Mouse (Mus musculus) heart, postnatal 0 days (tissue): Measurements from ENCODE around the gene 2310022A10Rik. TPM values are rescaled to one million over a fixed set of nuclear protein-coding genes. Genes with fewer than 3 reads are reported as not detected.

Experiments used
- ATAC-seq: fragments of 200-750 bp; cut with Nextera tagmentation; 2 replicates; pipeline ENCODE4 v1.8.0; 2017; ENCODE audit warnings: low read depth, moderate number of reproducible peaks, moderate library complexity; ENCODE audit not compliant: insufficient read depth
- DNase-seq: peaks from one replicate; pipeline ENCODE4 v3.0.0-alpha.2; 2016; ENCODE audit warnings: low spot score
- H3K27ac ChIP-seq: fragments of 300-500 bp; sonication (generic); 2 replicates; pipeline ENCODE4 v1.5.1; 2014; ENCODE audit warnings: low read depth, mild to moderate bottlenecking
- H3K27me3 ChIP-seq: fragments of 300-500 bp; sonication (generic); 2 replicates; pipeline ENCODE4 v1.6.1; 2014; ENCODE audit warnings: low read length, mixed read lengths; ENCODE audit not compliant: control insufficient read depth, insufficient read depth
- H3K36me3 ChIP-seq: fragments of 300-500 bp; sonication (generic); replicated peaks from 2 replicates; pipeline ENCODE4 v1.6.1; 2014; ENCODE audit warnings: low read length, mixed read lengths; ENCODE audit not compliant: control insufficient read depth, insufficient read depth
- H3K4me1 ChIP-seq: fragments of 300-500 bp; sonication (generic); 2 replicates; pipeline ENCODE4 v1.6.1; 2014; ENCODE audit warnings: antibody characterized with exemption; ENCODE audit not compliant: control insufficient read depth, insufficient read depth
- H3K4me2 ChIP-seq: fragments of 300-500 bp; sonication (generic); 2 replicates; pipeline ENCODE4 v1.6.1; 2014; ENCODE audit warnings: low read depth, mild to moderate bottlenecking, low read length, moderate library complexity
- H3K4me3 ChIP-seq: fragments of 300-500 bp; sonication (generic); 2 replicates; pipeline ENCODE4 v1.5.1; 2014; ENCODE audit warnings: low read depth, low read length
- H3K9ac ChIP-seq: fragments of 300-500 bp; sonication (generic); replicated peaks from 2 replicates; pipeline ENCODE4 v1.6.1; 2014; ENCODE audit warnings: low read depth, low read length, mixed read lengths
- H3K9me3 ChIP-seq: fragments of 300-500 bp; sonication (generic); replicated peaks from 2 replicates; pipeline ENCODE4 v1.6.1; 2016; ENCODE audit warnings: low read length; ENCODE audit not compliant: control insufficient read depth
- CTCF ChIP-seq: IDR thresholded peaks from 2 replicates; pipeline ENCODE4 v1.5.1; 2016; ENCODE audit warnings: antibody characterized with exemption, control low read depth, low read depth
- EP300 ChIP-seq: IDR thresholded peaks from 2 replicates; pipeline ENCODE4 v1.6.1; 2016; ENCODE audit warnings: antibody characterized with exemption, low read depth
- WGBS: fragments of 180-500 bp; shearing (Covaris S2); extraction: QIAGEN DNeasy Blood & Tissue Kit; methylation state at CpG from one replicate; pipeline ENCODE4 v1.1.7; 2014; 5-methylcytosine and 5-hydroxymethylcytosine counted together
- polyA plus RNA-seq: library from polyadenylated mRNA; unstranded; fragments of >200 nt; fragmentation: Nextera tagmentation; extraction: Ambion mirVana; gene quantifications from 2 replicates; pipeline ENCODE4 v1.2.1, GENCODE M21; 2015
- total RNA-seq: library from RNA; depleted of rRNA; stranded (reverse); fragments of >200 nt; gene quantifications from 2 replicates; pipeline ENCODE4 v1.2.3, GENCODE M21; 2014; ENCODE audit warnings: low replicate concordance

The 2310022A10Rik gene
- total and polyA plus RNA-seq, 2 experiments from 2014 or later = 3.8 to 39.7 TPM

DNA sequence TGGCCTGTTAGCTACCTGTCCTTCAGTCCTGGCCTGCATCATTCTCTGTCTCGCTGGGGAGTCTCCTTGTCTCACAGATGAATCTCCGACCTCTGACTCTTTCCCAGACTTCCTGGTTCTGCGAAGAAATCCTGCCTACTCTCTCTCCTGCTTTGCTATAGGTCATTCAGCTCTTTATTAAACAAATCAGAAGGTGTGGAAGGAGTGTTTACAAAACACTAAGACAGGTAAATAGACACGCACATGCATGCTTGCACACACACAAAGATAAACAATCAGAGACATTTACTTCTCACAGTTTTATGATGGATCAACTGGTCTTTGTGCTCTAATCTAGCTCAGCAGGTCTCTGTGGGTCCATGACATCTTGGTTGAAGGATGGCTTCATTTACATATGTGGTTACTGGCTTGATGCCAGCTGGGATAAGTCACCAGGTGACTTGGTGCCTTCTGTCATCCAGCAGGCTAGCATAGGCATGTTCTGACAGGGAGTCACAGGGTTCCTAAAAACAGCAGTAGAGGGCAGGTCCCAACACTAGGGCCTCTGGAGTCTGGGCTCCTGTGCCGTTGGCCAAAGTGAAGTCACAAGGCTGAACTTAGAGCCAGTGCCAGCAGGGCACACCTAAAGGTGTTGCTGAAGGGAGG, 16.7 kb downstream of the 2310022A10Rik start:
- no peaks in the 10 kb centered on the region for H3K27me3 ChIP-seq
- no peaks in the 10 kb centered on the region for H3K4me1 ChIP-seq
- no peak overlapping the region for H3K4me2 ChIP-seq
- H3K9me3 ChIP-seq = no peaks in the 10 kb centered on the region
- H3K4me3 ChIP-seq = no peak overlapping the region
- 82% methylated on average over 5 of the region's 5 CpGs for WGBS
- DNase-seq (no peak), ATAC-seq (peak; percentile 30; the same call in 1 of the 2 replicates)
- TF ChIP-seq CTCF (no peak), EP300 (no peak)
- H3K36me3 ChIP-seq = peaks cover 82% of the 10 kb centered on the region
- no peak overlapping the region for H3K27ac ChIP-seq
- H3K9ac ChIP-seq = no peak overlapping the region

- Histone ChIP-seq H3K27ac (no peak overlapping the region), H3K4me3 (no peak overlapping the region), H3K9me3 (no peaks in the 10 kb centered on the region), H3K27me3 (no peaks in the 10 kb centered on the region), H3K4me1 (no peaks in the 10 kb centered on the region), H3K9ac (no peak overlapping the region), H3K36me3 (peaks cover 89% of the 10 kb centered on the region), H3K4me2 (no peak overlapping the region)
- ATAC-seq (no peak), DNase-seq (no peak)
- TF ChIP-seq CTCF (no peak), EP300 (no peak)
- 95% methylated on average over 4 of the region's 4 CpGs for WGBS
Measured at GRCm38 (mm10) chr7:27572133-27572532, 19.1 kb downstream of the 2310022A10Rik start.

- Histone ChIP-seq H3K36me3 (peaks cover 87% of the 10 kb centered on the region), H3K4me2 (no peak overlapping the region), H3K9me3 (no peaks in the 10 kb centered on the region), H3K4me3 (no peak overlapping the region), H3K9ac (no peak overlapping the region), H3K4me1 (no peaks in the 10 kb centered on the region), H3K27me3 (no peaks in the 10 kb centered on the region), H3K27ac (no peak overlapping the region)
- no peak for TF ChIP-seq EP300
- no peak for TF ChIP-seq CTCF
- ATAC-seq (no peak), DNase-seq (no peak)
- WGBS = 91% methylated on average over 14 of the region's 14 CpGs
Measured at GRCm38 (mm10) chr7:27574124-27574880, 21.3 kb downstream of the 2310022A10Rik start.

DNA sequence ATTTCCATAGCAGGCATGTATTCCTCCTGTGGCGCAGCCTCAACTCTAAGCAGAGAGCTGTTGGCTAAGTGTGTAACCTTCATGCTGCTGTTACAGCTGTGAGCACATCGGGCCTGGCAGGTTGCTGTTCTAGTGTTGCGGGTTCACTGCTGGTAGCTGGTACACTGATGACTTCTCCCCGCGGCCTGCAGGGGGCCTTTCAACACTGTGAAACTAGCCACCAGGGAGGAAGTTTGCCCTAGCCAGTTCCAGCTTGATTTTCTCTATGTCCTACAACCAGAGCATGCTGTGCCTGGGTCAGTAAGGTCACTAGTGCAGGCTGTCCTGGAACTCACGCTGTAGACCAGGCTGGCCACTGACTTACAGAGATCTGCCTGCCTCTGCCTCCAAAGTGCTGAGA, 23.9 kb downstream of the 2310022A10Rik start:
- Histone ChIP-seq H3K9me3 (no peaks in the 10 kb centered on the region), H3K36me3 (peaks cover 90% of the 10 kb centered on the region), H3K9ac (no peak overlapping the region), H3K27ac (no peak overlapping the region), H3K4me1 (no peaks in the 10 kb centered on the region), H3K4me3 (no peak overlapping the region), H3K27me3 (no peaks in the 10 kb centered on the region), H3K4me2 (no peak overlapping the region)
- 67% methylated on average over 6 of the region's 6 CpGs for WGBS
- DNase-seq = no peak
- TF ChIP-seq EP300 (no peak), CTCF (0 out of 2 replicates have a peak, but pooled peaks have one; percentile 25)
- 0 out of 2 replicates have a peak, but pooled peaks have one; percentile 10 for ATAC-seq

DNA sequence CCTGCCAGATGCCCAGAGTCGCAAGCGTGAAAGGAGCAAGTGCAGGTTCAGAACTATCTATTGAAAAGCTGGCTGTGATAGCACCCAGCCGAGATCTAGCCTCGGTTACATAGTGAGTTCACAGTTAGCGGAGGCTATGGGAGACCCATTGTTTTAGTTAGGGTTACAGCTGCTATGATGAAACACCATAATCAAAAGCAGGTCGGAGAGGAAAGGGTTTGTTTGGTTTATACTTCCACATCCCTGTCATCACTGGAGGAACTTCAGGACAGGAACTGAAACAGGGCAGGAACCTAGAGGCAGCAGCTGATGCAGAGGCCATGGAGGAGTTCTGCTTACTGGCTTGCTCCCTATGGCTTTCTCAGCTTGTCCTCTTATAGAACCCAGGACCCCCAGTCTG, 24.6 kb downstream of the 2310022A10Rik start:
- Histone ChIP-seq H3K36me3 (peaks cover 90% of the 10 kb centered on the region), H3K4me2 (no peak overlapping the region), H3K4me3 (no peak overlapping the region), H3K9ac (no peak overlapping the region), H3K27ac (no peak overlapping the region), H3K4me1 (no peaks in the 10 kb centered on the region), H3K27me3 (no peaks in the 10 kb centered on the region), H3K9me3 (no peaks in the 10 kb centered on the region)
- DNase-seq (no peak), ATAC-seq (no peak)
- WGBS = 84% methylated on average over 6 of the region's 6 CpGs
- no peak for TF ChIP-seq EP300
- TF ChIP-seq CTCF = no peak
